Mouse (Mus musculus) telencephalon, adult 2 months (tissue): ENCODE measurements at regions not wholly inside any gene's neighbourhood (a gene's known extent, or its start where the extent isn't known, plus 50 kb on each side); places are given as distances from the start of the nearest gene placed in this dataset.

ENCODE experiments used
- DNase-seq: peaks from one replicate; pipeline ENCODE4 v3.0.0-alpha.2; 2011; ENCODE audit warnings: low read depth, low spot score

DNA sequence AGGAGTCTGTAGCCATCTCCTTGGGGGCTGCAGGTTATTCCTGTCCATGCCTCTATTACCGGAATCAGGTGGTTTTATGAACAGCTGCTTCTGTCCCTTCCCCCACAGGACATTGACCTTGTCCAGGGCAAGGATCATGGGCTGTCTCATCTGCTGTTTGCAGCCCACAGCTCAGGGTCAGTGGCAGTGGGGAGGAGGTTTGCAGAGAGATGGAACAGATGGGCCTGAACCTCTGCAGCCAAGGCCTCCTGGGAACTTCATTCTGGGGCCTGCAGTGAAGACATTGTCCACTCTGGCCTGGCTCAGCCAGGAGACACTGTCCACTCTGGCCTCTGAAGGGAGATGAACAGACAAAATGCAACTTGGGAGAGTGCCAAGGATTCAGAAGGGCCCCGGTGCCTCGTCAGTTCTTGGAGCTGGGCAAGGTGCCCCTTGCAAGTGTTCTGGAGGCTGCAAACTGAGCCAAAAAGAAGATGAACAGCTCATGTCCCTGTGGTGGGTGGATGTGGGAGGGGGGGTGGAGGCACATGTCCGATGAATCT lies 109.9 kb upstream of the Sdk2 start:
- DNase-seq = no peak

DNA sequence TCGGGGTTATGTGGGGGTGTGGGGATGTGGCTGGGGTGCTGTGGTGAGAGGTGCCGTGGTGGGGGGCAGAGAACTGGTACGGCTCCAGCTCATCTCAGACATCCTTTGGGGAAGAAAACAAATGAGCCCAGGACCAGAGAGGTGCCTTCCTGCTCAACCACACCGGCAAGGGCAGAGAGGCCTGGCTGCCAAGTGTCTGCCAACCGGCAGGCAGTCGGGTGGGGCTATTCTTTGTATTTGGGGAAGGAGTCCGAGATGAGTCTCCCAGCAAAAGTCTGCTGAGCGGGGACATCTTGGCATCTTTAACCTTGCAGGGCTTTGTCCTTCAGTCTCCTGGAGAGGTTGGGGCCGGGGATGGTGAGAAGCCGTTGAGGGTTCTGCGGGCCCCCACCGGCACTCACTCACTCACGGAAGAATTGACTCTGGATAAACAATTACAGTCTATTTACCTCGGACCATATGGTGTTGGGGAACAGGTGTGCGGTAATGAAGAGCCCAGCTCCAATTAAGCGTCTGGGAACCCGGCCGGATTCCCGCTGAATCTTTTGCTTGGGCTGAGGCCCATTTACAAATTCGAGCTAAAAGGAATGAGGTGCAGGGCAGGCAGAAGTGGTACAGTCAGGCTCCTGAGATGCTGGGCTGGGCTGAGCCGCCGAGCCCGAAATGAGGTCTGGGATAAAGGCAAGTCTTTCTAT lies 108.7 kb upstream of the Sdk2 start:
- DNase-seq = no peak

DNA sequence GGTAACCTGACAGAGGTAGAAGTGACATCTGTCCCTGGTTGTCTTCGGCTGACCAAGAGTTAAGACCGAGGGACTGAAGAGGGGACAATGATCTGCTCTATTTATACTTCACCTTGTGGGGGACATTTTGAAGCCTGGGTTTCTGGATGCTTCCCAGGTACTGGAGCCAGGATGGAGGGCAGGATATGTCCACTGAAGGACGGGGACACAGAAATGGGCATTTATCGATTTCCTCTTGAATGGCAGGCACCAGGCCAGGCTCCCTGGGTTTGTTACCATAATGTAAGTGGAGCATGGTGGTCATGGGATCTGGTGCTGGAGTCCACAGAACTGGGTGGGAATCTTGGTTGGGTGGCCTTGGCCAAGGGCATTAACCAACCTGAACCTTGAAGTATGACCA lies 108.0 kb upstream of the Sdk2 start:
- DNase-seq = no peak

DNA sequence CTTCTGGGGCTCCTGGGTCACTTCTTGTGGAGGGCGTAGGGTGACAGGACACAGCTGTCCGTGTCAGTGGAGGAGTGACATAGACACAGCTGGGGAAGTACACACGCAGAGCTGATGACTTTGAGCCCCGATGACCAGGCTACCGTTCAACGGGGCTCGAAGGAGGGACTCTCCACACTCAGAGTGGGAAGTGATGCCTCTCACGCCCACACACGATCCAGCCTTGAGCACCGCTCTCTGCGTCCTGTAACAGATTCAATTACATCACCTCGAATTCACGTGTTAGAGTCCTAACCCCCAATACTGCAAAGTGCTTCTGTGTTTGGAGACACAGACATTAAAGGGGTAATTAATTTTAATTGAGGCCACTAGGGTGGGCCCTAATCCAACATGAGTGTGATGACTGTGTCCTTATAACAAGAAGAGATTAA lies 101.4 kb upstream of the Sdk2 start:
- no peak for DNase-seq

DNA sequence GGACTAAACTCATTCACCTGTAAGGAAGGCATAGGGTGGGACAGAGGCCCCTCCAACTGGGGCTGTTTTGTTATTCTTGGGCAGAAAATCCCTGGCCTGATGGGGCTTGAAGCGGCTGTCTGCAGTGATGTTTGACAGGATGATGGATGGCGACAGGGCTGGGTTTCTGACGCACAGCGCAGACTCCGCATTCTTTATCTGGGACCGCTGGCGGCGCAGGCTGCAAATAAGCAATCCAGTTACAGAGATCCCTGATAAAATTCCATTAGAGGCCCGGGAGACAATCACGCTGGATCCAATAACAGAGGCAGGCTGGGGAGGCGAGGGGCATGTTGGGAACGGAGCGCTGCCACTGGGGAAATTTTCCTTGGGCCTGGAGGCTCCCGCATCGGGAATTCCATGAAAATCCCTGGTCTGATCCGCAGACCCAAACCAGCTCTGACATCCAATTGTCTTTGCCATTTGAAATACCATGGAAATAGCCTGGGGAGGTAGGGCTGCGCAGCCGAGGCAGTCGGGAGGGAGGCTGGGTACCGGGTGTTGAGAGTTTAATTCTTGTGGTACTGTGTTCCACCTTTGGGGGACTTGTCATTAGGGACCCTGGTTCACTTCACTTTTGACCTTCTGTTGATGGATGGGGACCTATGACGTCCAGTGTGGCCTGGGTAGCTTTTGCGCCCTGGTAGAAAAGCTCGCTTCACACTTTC lies 99.0 kb upstream of the Sdk2 start:
- DNase-seq = no peak

DNA sequence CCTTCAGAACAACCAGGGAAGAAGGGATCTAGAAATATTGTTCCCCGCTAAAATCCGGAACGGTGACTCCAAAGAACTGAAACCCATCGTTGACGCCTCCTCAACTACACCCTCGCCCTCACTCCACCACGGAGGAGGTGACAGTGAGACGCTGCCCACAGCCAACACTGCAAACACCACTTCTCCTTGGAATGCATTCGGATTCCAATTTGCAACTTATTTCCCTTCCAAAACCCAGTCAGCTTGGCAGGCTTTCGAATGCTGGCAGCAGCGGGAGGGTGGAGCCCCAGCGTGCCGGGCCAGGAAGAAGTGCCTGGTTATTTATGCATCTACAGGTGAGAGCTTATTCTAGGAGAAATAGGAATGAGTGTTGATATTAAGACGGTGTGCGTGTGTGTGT lies 85.9 kb upstream of the Sdk2 start:
- peak; percentile 73 for DNase-seq

DNA sequence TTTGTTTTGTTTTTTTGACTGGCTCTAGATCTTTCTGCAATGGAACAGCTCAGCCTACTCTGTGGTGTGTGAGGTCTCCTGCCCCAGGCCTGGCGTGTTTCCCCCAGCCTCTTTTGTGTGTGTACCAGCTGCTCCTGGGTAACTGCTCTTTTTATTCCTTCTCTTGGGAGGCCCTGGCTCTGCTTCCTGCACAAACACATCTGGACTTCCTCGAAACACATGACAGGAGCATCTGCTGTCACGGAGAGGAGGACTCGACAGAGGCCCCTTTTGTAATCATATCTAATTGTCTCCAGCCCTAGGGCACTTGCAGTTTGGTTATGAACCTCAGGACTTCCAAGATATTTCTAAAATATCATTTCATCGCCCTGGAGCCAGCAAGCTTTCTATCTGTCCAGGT lies 79.5 kb upstream of the Sdk2 start:
- no peak for DNase-seq

DNA sequence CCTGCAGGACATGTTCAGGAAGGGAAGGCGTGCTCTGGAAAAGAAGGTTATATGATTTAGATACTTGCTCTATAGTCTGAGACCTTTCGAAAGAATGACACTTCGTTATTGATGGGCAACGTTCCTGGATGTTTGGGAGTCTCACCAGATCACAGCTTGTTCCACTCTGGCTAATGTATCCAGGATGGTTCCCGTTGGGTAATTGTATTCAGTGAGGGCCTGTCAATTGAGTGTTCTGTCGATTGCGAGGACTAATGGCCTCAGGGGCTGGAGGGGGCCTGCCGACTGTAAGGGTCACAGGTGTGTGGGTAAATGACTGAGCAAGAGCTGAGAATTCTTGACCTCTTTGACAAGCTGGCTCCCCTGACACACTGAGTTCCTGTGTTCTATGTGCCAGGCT lies 62.4 kb upstream of the Sdk2 start:
- no peak for DNase-seq

DNA sequence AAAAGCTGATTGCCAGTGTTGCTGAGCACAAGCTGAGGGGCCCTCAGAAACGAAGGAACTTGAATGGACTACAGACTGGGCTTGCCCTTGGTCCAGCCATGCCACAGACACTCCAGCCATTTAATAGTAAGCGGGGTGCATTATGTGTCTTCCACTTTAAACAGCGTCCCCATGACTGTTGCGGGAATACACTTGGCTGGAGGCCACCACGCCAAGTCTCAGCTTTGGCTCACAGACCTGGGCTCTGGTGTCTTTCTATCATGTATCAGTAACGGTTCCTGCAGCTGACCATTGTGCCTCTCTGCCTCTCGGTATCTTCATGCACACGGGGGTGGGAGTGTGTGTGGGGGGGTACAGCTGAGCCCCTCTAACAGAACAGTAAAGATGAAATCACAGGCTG lies 62.0 kb upstream of the Sdk2 start:
- DNase-seq = no peak

DNA sequence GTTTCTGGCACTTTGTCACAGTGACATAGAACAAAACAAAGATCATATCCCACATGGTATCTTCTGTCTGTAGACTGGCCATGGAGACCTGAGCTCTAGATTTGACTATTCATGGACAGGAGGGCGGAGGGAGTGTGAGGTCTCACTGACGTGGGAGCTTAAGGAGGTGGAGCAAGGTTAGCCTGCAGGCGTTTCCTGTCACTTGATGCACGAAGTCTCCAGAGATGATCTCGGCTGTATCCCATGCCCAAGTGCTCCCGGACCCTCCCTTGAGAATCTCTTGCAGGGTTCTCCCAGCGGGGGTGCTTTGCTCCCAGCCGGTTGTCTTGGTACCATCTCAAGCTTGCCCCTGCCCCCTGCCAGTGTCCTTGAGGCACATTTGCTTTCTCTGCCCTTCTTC lies 60.6 kb upstream of the Sdk2 start:
- DNase-seq = no peak

DNA sequence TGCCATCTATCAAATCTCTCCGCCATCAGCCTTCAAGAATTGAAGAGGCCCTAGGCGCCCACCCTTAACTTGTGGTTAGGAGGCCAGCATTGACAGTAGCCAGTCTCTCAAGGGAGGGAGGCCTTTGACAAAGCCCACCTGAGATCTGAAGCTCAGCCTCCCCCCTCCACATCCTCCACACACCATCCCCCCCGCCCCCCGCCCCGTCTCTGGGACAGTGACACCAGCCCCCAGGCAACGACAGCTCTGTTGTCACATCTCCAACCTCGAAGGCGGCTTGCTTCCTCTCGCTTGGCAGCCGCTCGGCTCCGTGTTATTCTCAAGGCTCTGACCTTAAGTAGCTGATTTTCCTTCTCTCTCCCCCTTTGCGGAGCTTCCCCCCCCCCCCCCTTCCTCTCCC lies 55.3 kb upstream of the Sdk2 start:
- peak; percentile 19 for DNase-seq

DNA sequence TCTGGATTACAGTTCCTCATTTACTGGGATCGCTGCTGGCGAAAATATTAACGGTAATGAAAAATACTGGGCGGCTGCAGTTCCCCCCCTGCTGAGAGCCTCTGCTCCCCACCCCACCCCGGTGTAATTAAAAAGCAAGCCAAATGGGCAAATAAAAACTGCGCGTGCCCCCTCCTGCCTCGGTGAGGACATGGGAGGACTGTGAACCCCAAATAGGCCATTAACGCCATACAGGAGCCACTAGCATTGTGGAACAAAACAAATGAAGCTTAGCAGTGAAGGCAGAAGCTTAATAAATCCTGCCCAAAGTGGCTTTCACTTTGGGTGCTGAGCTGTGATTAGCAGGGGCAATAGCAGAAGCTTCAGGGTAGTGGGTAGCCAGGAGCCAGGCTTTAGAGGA lies 52.3 kb upstream of the Sdk2 start:
- no peak for DNase-seq
